Mouse (Mus musculus) cerebellum, adult 11-12 months (tissue): ENCODE results near the gene Gm7714.
"Not testable (repeated sequence)": the region's sequence is repeated elsewhere in the genome, so short reads cannot be mapped to it uniquely, and the experiment has no call there.

Experiments
- DNase-seq: peaks from one replicate; pipeline ENCODE4 v3.0.0; 2022

Gm7714 gene

DNA sequence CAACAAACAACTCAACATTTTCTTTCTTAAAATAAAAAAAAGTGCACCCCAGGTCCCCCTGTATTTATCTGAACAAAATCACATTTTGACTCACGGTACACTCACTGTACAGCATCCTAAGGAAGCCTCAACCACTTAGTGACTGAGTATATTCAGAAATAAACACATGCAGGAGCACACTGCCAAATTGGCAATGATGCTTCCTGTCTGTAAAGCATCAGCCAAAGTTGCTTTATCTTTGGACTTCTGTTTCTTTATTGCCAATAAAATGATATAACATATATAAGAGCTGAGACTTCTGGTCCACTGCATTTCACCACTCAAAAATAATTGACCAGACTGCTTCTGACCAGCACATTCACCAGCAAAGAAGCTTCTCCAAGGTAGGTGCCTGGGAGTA lies at the start of gene Gm7714:
Gm7714 (plus strand) TSS at position 301 of the 400 bp plus-strand sequence.
- no peak for DNase-seq

DNA sequence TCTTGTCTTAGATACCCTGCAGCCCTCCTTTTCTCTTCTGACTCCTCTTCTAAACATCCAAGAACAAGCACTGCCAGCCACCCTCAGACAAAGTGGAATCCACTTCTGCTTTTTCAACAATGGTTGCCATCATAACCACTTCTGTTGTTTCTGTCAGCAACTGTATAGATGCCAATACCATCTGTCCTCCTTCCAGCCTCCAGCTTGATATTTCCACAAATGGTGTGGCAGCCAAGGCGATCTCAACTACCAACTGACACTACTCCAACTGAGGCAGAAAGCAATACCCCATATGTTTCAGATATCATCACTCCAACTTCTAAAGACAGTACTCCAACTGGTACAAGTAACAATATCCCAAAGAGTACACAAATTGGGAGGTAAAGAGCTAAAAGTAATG lies 12.2 kb upstream of the Gm7714 start:
- no peak for DNase-seq

- DNase-seq = not testable (repeated sequence)
These were observed 42.6 kb downstream of the Gm7714 start for GRCm38 (mm10) chr5:88311307-88311706.

GRCm38 (mm10) chr5:88317012-88317411 lies 48.3 kb downstream of the Gm7714 start, which contains the start of gene Prol1:
Gene Prol1, plus strand, starts transcription at chr5:88317312.
- no peak for DNase-seq
